ENCODE assay signal across 9 mouse cellular contexts in the genomic region with DNA sequence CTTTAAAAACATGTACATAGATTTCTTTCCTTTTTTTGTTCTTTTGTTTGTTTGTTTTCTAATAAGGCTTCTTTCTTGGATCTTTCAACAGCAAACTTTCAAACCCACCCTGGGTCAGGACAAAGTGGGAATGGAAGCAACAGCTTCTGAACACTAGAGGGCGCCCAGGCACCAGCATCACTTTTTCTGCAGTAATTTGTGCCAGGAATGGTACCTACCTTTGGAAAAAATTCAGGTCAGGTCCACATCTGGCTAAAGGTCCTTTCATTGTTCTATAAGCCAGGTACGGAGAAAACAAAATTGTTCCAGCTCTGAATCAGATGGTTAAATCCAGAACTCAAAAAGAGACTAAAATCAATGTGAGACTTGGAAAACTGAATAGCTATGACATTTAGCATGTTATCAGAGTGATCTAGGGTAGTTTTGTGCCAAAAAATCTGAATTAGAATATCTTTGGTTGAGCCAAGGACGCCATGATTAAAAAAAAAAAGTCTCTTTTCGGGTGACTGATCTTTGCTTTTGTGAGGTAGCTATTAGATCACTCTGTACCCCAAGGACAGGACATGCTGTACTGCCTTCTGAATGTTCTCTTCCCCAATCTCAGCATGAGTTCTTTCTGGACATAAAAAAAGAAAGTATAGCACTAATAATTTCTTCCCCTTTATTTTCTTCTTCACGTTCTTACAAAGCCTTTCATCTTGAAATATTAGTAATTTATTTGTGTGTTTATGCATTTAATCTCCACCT. TPM values are rescaled to one million over a fixed set of nuclear protein-coding genes. Genes with fewer than 3 reads are reported as not detected.
A peak's percentile ranks its signal among the peaks of the same experiment; 100 is the strongest.
DNase-seq lines count a peak whose midpoint lies in the region; TF ChIP-seq lines count a peak whose summit lies in the region.
"Had no signal": no experiment of that assay in that cellular context is flagged by ENCODE, and none has a peak within 500 bp of the region (broad histone marks: within the 10 kb centered on the region; RNA-seq: fewer than 3 reads in every experiment).

No protein-coding gene starts in this region.

- TF ChIP-seq CTCF in embryonic fibroblast, embryonic 13.5 days (IDR thresholded peaks at IDR 0.05; ENCODE audit: borderline replicate concordance, insufficient read depth, low read length) = peak; percentile 35; the same call in 1 of the 2 replicates

- no peak overlapping the region for H3K27ac ChIP-seq in embryonic fibroblast, embryonic 13.5 days (ENCODE audit: insufficient read depth, low read length)
- H3K27ac ChIP-seq: heart, embryonic 13.5 days had no signal

- no peaks in the 10 kb centered on the region for H3K4me1 ChIP-seq in embryonic fibroblast, embryonic 13.5 days (ENCODE audit: control insufficient read depth, insufficient read depth, low read length)

- DNase-seq in cerebellum, adult 11 months = peak; percentile 58
- no peak for DNase-seq in cerebellum, adult 11-12 months
- DNase-seq in left cerebral cortex, postnatal 4 days = peak; percentile 53
- no peak for DNase-seq in left cerebral cortex, postnatal 36 days (ENCODE audit: low spot score in 2 of 2)
- peak; percentile 9 for DNase-seq in adrenal gland, adult 8-10 months
- DNase-seq in lung, postnatal 25 days (ENCODE audit: low spot score) = peak; percentile 5
- no peak for DNase-seq in layer of hippocampus, adult 9-10 months (ENCODE audit: low spot score)

- no peak for TF ChIP-seq POLR2A in embryonic fibroblast, embryonic 13.5 days (IDR thresholded peaks at IDR 0.05; ENCODE audit: low read depth, low read length)

- H3K4me3 ChIP-seq in embryonic fibroblast, embryonic 13.5 days (ENCODE audit: insufficient read depth, low read length) = no peak overlapping the region
- H3K4me3 ChIP-seq: heart, embryonic 13.5 days had no signal

- intact Hi-C loops in left cerebral cortex, postnatal 4 days (cut with DNase I) = no loop called here
- intact Hi-C loops in left cerebral cortex, postnatal 36 days (cut with DNase I) = loop anchor here (2.0 to 5.0 kb wide), 3 partner anchors 53 to 692 kb away; partner anchors contain the start of gene Dusp23

RNA-seq across cellular contexts. Expression of gene Ackr1, which starts 9.5 kb away (rescaled TPM):
- 100 to 1,000 TPM; 134 to 136 TPM for total RNA-seq in left cerebral cortex, postnatal 4 days (2021)
- 10 to 100 TPM; 83.5 to 94.7 TPM for total RNA-seq in left cerebral cortex, postnatal 36 days (2021)
- under 1 TPM; 0.40 to 0.89 (median 0.56) TPM for total RNA-seq in adrenal gland, adult 8-10 months (2022)
- polyA plus RNA-seq in embryonic fibroblast, embryonic 13.5 days (2011; ENCODE audit: insufficient read length, low read depth, missing spikeins) = not detected in 2 replicates

RNA-seq across cellular contexts. Expression of gene Aim2, which starts 26.7 kb away (rescaled TPM):
- 10 to 100 TPM in 1 of 2 experiments, 1 to 10 TPM in 1; 8.3 to 11.1 TPM for total RNA-seq in left cerebral cortex, postnatal 4 days (2021)
- total RNA-seq in left cerebral cortex, postnatal 36 days (2021) = 1 to 10 TPM; 1.3 to 2.5 TPM
- total RNA-seq in adrenal gland, adult 8-10 months (2022) = 1 to 10 TPM; 1.4 to 3.3 (median 1.9) TPM
- not detected in 2 replicates for polyA plus RNA-seq in embryonic fibroblast, embryonic 13.5 days (2011; ENCODE audit: insufficient read length, low read depth, missing spikeins)

RNA-seq across cellular contexts. Expression of gene Cadm3, which starts 43.5 kb away (rescaled TPM):
- 100 to 1,000 TPM; 502 to 546 TPM for total RNA-seq in left cerebral cortex, postnatal 4 days (2021)
- total RNA-seq in left cerebral cortex, postnatal 36 days (2021) = 100 to 1,000 TPM; 437 to 444 TPM
- 1 to 10 TPM; 3.5 to 6.9 (median 4.7) TPM for total RNA-seq in adrenal gland, adult 8-10 months (2022)
- 0.65 and 2.1 TPM in 2 replicates for polyA plus RNA-seq in embryonic fibroblast, embryonic 13.5 days (2011; ENCODE audit: insufficient read length, low read depth, missing spikeins)

RNA-seq across cellular contexts. Expression of gene Mptx2, which starts 46.4 kb away (rescaled TPM):
- total RNA-seq in left cerebral cortex, postnatal 4 days (2021) = not detected
- total RNA-seq in left cerebral cortex, postnatal 36 days (2021) = not detected
- total RNA-seq in adrenal gland, adult 8-10 months (2022) = not detected
- not detected in 2 replicates for polyA plus RNA-seq in embryonic fibroblast, embryonic 13.5 days (2011; ENCODE audit: insufficient read length, low read depth, missing spikeins)
- polyA plus RNA-seq: heart, embryonic 13.5 days had no signal

RNA-seq across cellular contexts. Expression of gene Olfr418, which starts 58.2 kb away (rescaled TPM):
- total RNA-seq in left cerebral cortex, postnatal 4 days (2021) = not detected
- not detected for total RNA-seq in left cerebral cortex, postnatal 36 days (2021)
- total RNA-seq in adrenal gland, adult 8-10 months (2022) = not detected
- polyA plus RNA-seq in embryonic fibroblast, embryonic 13.5 days (2011; ENCODE audit: insufficient read length, low read depth, missing spikeins) = not detected in 2 replicates
- polyA plus RNA-seq: heart, embryonic 13.5 days had no signal

Comparison
In these comparisons a context has a peak if more than half of its experiments do, and no peak if none do; other contexts are left out.
1. DNase-seq: peak in cerebellum, adult 11 months (single experiment), left cerebral cortex, postnatal 4 days (single experiment), adrenal gland, adult 8-10 months (single experiment) and lung, postnatal 25 days (single experiment); none in cerebellum, adult 11-12 months (single experiment), left cerebral cortex, postnatal 36 days (0 of 2) and layer of hippocampus, adult 9-10 months (single experiment).
2. RNA of gene Ackr1, which starts 9.5 kb away (total RNA-seq): 134 to 136 TPM in left cerebral cortex, postnatal 4 days and 83.5 to 94.7 TPM in left cerebral cortex, postnatal 36 days; 0.40 to 0.89 TPM in adrenal gland, adult 8-10 months; every median in the first group is over 10 times any median in the second.
3. RNA of gene Cadm3, which starts 43.5 kb away (total RNA-seq): 502 to 546 TPM in left cerebral cortex, postnatal 4 days and 437 to 444 TPM in left cerebral cortex, postnatal 36 days; 3.5 to 6.9 TPM in adrenal gland, adult 8-10 months; every median in the first group is over 10 times any median in the second.